Comparison of ENCODE assay signal across 14 mouse cellular contexts in the genomic region with DNA sequence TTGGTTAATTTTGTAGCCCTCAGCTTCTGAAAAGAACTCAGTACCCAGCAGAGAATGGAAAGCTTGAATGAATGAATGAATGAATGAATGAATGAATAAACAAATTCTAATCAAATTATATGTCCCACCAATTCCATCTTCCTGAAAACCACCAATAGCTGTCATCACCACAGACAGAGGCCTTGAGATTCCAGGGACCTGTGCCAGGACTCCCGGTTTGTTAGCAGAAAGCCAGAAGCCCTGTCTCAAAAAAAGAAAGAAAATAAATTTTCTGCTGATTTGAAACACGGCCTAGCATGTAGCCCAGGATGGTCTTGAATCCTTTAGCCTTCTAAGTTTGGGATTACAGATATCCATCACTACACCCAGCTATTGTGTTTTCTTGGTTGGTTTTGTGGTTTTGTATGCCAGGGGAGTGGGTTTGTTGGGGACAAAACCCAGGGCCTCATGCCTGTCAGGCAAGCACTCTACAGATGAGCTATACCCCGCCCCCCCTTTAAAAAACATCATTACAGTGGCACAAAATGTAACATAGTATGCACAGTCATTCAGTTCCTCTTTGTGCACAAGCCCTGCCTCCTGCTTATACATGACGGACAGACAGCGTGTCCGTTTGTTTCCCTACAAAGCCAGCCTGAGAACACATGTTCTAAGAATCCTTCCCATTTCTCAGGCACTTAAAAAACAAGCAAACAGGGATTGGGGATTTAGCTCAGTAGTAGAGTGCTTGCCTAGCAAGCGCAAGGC.
DNase-seq lines count a peak whose midpoint lies in the region; ATAC-seq lines count a peak whose summit lies in the region.
"Had no signal": no experiment of that assay in that cellular context is flagged by ENCODE, and none has a peak within 500 bp of the region (broad histone marks: within the 10 kb centered on the region; RNA-seq: fewer than 3 reads in every experiment).

No protein-coding gene starts in this region.

- DNase-seq in adrenal gland, adult 2 months, result peak; percentile 78
- DNase-seq in adrenal gland, postnatal 4 days (ENCODE audit: low spot score in 2 of 2), result no peak
- DNase-seq in right cerebral cortex, postnatal 4 days, result peak; percentile 16
- no peak for DNase-seq in right cerebral cortex, postnatal 25 days
- no peak for DNase-seq in urinary bladder, postnatal 25 days (ENCODE audit: low spot score)
- no peak for DNase-seq in testis, postnatal 10 days (ENCODE audit: low spot score)
- no peak for DNase-seq in spleen, postnatal 4 days (ENCODE audit: low spot score in 2 of 2)
- DNase-seq: cerebellum, adult 11 months; gastrocnemius, postnatal 14 days; heart, postnatal 4 days; layer of hippocampus, postnatal 36 days; liver, postnatal 0 days had no signal

- ATAC-seq in common myeloid progenitor, adult 5-6 weeks (replicated peaks; ENCODE audit: low read depth, poor library complexity, severe bottlenecking), result peak; percentile 82
- ATAC-seq: intestine, embryonic 15.5 days; liver, postnatal 0 days had no signal

Comparison
In these comparisons a context has a peak if more than half of its experiments do, and no peak if none do; other contexts are left out.
1. DNase-seq: peak in adrenal gland, adult 2 months (single experiment) and right cerebral cortex, postnatal 4 days (single experiment); none in adrenal gland, postnatal 4 days (0 of 2), right cerebral cortex, postnatal 25 days (single experiment), urinary bladder, postnatal 25 days (single experiment), testis, postnatal 10 days (single experiment) and spleen, postnatal 4 days (0 of 2).